Mouse (Mus musculus): ENCODE results near the gene Asb17.
"Not testable (repeated sequence)": the region's sequence is repeated elsewhere in the genome, so short reads cannot be mapped to it uniquely, and the experiment has no call there.

Gene Asb17

DNA sequence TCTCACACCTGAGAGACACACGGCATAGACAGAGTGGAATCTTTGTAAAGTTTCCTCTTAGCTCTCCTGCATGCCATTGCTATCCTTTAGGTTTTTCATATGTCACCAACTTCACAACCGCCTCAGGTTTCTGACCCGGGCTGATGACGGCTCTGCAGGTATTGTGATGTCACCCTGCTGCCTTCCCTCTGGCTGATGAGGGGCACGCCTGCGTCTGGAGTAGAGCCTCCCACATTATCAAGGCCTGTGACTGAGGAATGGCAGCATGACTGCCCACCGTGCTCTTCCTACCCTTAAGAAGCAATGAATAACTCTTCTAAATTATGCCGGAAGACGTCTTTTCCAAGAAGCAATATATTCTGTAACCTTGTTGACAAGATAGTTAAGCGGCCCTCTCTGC is at the start of gene Asb17:
Gene Asb17, plus strand, starts transcription at position 180 of the 400 bp plus-strand sequence.
- DNase-seq (ENCODE audit: low read depth, low spot score), result no peak

DNA sequence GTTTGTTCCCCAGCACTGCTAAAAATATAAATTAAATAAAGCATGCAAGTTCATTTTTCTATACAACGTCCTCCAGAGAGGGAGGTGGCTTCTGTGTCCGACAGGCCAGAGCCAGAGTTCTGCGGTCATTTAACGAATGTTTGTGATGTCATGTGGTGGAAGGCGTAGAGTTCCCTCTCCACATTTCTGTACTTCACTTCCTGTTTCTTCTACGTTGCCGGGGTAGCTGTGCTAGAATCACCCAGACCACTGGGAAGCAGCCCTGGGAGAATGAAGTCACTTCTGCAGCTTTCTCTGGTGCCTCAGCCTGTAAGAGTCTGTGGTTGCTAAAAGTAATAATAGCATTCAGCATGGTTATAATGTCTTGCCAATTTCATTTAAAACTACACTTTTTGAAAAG is 46.4 kb upstream of the Asb17 start:
- DNase-seq (ENCODE audit: low read depth, low spot score), result no peak

- no peak for DNase-seq (ENCODE audit: low read depth, low spot score)
These were observed 44.4 kb upstream of the Asb17 start for GRCm38 (mm10) chr3:153799603-153800002.

DNA sequence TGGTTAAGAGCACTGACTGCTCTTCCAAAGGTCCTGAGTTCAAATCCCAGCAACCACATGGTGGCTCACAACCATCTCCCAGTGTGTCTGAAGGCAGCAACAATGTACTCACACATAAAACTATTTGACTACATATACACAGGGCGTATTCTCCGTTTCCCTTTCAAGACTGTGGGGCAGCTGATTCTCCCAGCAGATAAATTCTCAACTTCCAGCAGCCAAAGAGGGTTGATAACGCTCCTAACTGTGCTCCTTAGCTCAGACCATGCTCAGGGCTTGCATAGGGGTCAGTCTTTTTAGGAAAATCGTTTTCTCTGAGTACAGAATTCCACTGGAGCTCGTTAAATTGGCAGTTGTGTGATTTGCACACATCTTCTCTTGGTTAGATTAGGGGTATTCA is 43.3 kb upstream of the Asb17 start:
- DNase-seq (ENCODE audit: low read depth, low spot score), result no peak

GRCm38 (mm10) chr3:153801541-153801940 is 42.5 kb upstream of the Asb17 start:
- no peak for DNase-seq (ENCODE audit: low read depth, low spot score)

GRCm38 (mm10) chr3:153802640-153803039 is 41.4 kb upstream of the Asb17 start:
- no peak for DNase-seq (ENCODE audit: low read depth, low spot score)

GRCm38 (mm10) chr3:153804032-153804431 is 40.0 kb upstream of the Asb17 start:
- DNase-seq (ENCODE audit: low read depth, low spot score), result no peak

GRCm38 (mm10) chr3:153806077-153806772 is 37.8 kb upstream of the Asb17 start:
- DNase-seq (ENCODE audit: low read depth, low spot score), result peak; percentile 98

- no peak for DNase-seq (ENCODE audit: low read depth, low spot score)
These were observed 37.1 kb upstream of the Asb17 start for GRCm38 (mm10) chr3:153806773-153807443.

DNA sequence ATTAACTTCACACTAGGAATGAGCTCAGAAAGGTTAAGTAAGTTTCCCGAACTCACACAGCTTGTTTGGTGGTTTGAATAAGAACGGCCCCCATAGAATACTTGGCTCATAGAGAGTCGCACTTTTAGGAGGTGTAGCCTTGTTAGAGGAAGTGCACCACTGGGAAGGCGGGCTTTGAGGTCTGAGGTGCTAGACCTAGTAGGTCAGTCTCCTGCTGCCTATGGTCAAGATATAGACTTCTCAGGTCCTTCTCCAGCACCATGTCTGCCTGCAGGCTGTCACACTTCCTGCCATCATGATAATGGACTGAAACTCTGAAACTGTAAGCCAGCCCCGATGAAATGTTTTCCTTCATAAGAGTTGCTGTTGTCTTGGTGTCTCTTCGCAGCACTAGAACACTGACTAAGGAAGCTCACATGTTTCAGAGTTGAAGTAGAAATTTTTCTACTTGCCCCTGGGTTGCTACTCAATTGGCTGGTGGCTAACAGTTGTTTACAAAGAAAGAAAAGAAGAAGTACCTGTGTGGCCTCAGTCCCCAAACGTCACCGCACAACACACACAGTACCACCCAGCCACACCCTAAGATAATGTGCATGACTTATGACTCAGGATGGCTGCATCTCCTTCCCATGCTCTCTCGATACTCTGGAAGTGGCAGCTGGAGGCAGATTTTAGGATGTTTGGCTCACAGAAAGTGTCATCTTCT is 36.4 kb upstream of the Asb17 start:
- no peak for DNase-seq (ENCODE audit: low read depth, low spot score)

DNA sequence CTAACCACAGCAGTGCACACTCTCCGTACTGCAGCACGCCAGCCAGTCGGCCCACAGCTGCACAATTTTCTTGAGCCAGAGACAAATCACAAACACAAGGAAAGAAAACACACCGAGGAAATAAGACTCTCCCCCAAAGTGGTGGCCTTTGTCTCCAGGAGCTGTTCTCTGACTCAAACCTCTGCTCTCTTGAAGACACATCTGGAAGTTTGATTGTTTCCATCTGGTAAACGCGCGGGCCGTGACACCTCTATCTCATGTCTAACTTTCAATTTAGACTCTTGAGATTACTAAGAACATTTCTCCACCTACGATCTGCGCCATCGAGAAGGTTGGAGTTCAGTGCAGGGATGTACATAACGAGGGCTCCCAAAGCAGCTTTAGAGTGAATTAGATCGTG is 35.6 kb upstream of the Asb17 start:
- DNase-seq (ENCODE audit: low read depth, low spot score), result no peak

- no peak for DNase-seq (ENCODE audit: low read depth, low spot score)
These were observed 30.0 kb upstream of the Asb17 start for GRCm38 (mm10) chr3:153814026-153814425.

- DNase-seq (ENCODE audit: low read depth, low spot score), result no peak
These were observed 26.6 kb upstream of the Asb17 start for GRCm38 (mm10) chr3:153817376-153817890.

DNA sequence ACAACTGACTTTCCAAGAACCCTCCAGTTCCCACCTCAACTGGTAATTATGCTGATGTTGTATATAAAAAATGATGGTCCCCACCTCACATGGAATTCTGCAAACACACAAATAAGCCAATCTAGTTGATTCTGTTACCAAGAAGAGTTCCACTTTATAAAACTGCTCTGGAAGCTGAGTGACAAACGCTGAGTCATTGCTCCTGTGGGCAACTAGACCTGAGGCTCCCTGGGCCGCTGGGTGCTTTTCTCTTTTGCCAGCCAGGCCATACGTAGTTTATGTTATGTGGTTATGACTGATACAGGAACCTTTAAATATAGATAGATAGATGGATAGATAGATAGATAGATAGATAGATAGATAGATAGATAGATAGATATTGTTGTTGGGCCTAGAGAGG is 25.3 kb upstream of the Asb17 start:
- no peak for DNase-seq (ENCODE audit: low read depth, low spot score)

DNA sequence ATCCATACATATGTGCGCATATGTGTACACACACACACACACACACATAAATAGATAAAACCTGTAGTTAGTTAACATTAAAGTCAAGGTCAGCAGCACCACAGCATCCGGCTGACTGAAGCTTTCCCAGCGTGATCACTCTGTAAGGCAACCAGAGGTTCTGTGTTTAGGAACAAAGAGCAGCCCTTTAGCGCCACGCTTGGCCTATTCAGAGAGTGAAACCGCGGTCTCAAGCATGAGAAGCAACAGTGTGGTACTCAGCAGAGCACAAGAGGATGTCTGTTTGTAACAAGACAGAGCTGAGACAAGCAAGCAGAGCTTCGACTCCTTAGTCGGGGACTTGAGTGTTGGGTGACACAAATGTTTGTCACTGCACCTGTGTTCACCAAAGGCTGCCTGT is 24.6 kb upstream of the Asb17 start:
- peak; percentile 32 for DNase-seq (ENCODE audit: low read depth, low spot score)

DNA sequence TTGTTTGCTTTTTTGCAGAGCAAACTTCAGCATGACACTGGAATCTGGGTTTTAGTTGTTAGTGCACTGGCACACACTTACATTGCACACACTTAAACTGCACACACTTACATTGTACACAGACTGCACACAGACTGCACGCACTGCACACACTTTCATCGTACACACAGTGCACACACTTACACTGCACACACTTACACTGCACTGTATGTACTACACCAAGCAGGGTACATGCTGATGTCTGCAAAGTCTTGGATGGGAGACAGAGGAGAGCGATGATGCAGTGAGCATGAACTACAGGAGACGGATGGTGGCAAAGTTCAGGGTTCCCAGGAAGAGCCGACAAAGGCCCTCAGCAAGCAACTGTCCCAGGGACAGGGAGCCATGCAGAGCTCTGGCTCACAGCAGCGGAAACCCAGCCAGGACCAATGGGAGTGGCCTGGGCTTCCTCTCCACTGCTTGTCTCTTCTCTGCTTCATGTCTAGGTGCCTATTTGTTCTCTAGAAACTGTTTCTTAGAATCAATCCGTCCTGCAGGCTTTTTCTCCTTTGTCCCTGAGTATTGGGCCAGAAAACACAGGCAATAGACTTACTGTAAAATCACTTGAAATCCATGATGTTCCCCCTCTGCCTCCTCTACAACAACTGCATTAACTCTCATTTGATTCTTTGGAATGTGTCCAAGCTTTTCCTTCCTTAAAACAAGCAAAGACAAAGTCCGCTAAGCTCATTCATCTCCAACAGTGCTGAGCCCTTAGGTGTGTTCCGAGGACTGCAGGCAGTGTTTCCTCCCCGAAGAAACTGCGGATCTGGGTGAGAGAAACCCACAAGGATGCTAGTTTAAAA is 20.1 kb upstream of the Asb17 start:
- DNase-seq (ENCODE audit: low read depth, low spot score), result no peak

DNA sequence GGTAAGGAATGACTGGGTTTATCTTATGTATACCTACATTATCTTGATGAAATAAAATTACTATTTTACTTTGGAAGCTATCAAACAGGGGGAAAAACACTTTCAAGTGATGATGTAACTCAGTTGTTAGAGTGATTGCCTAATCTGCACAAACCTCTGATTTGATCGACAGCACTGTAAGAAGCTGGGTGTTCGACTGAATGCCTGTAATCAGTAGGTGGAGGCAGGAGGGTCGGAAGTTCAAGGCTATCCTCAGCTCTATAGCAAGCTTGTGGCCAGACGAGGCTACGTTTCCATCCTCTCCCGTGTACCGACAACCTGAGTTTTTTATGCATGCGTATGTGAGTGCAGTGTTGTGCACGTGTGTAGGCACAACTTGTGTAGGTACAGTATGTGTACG is 18.8 kb upstream of the Asb17 start:
- no peak for DNase-seq (ENCODE audit: low read depth, low spot score)

DNA sequence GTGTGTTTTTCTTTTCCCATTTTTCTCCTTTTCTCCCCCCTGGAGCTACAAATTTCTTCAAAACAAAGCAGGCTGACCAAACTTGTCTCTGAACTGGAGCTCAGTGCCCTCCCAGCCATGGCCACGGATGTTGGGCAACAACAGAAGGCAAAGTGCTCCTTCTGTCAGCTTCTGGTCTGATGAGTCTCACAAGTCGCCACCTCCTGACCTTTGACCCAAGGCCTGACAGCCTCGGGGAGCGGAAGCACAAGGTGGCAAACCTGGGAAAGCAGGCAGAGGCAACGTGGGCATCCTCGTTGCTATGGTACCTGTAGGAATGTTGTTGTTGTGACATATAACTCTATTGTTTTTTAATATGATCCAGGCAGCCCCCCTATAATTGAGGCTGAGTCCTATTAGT is 17.4 kb upstream of the Asb17 start:
- no peak for DNase-seq (ENCODE audit: low read depth, low spot score)

DNA sequence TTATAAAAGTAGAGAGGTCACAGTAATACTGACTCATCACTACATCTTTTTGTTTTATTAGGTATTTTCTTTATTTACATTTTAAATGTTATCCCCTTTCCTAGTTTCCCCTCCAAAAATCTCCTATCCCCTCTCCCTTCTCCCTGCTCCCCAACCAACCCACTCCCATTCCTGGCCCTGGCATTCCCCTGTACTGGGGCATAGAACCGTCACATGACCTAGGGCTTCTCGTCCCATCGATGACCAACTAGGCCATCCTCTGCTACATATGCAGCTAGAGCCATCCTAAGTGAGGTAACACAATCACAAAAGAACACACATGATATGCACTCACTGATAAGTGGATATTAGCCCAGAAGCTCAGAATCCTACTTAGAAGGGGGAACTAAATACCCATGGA is 14.2 kb upstream of the Asb17 start:
- DNase-seq (ENCODE audit: low read depth, low spot score), result not testable (repeated sequence)

DNA sequence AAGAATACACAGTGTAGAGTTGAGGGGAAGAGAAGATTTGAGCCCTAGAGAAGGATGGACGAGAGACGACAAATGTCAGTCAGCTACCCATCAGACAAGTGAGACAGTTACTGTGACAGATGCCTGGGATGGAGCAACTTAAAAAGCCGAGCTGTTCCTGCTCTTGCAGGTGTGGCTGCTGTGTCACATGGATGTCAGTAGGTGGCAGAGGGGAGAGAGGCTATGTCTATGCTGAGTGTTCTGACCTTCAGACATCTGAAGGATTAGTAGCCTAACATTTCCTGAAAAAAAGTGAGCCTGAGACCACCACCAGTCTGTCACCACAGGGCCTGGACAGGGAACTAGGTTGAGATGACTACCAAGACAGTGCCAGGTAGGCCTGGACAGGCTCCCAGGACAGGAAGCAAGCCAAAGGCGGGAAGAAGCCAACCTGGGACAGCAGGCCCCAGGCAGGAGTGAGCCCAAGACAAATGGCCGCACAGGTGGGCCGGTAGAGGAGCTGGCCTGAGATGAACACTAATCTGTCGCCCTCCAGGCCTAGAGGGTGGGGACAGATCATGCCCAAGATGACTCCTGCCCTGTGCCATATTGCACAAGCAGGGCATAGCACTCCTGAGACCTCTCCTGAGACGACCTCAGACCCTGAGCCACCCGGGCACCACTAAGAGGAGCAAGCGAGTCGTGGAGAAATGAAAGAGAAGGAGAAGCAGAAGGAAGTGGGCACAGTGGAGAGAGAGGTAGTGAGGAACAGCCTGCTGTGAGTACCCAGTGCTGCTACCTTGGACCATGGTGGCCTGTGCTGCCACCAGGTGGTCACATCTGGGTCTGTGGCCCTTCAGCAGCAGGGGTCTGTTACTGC is 12.8 kb upstream of the Asb17 start:
- DNase-seq (ENCODE audit: low read depth, low spot score), result peak; percentile 35

All from R1 (cell line).